Mouse (Mus musculus): ENCODE data around the gene Ntm.

Gene Ntm

GRCm38 (mm10) chr9:29242497-29243422, 720.2 kb downstream of the Ntm start:
- DNase-seq (ENCODE audit: low read depth, low spot score), result no peak

- DNase-seq (ENCODE audit: low read depth, low spot score), result no peak
Measured at GRCm38 (mm10) chr9:29240797-29241196, 722.1 kb downstream of the Ntm start.

- no peak for DNase-seq (ENCODE audit: low read depth, low spot score)
Measured at GRCm38 (mm10) chr9:29238973-29239372, 724.0 kb downstream of the Ntm start.

- DNase-seq (ENCODE audit: low read depth, low spot score), result no peak
Measured at GRCm38 (mm10) chr9:29236752-29237151, 726.2 kb downstream of the Ntm start.

- DNase-seq (ENCODE audit: low read depth, low spot score), result no peak
Measured at GRCm38 (mm10) chr9:29227747-29228146, 735.2 kb downstream of the Ntm start.

GRCm38 (mm10) chr9:29222915-29223545, 739.9 kb downstream of the Ntm start:
- no peak for DNase-seq (ENCODE audit: low read depth, low spot score)

GRCm38 (mm10) chr9:29220941-29221615, 741.9 kb downstream of the Ntm start:
- DNase-seq (ENCODE audit: low read depth, low spot score), result no peak

GRCm38 (mm10) chr9:29220493-29220892, 742.4 kb downstream of the Ntm start:
- DNase-seq (ENCODE audit: low read depth, low spot score), result no peak

- DNase-seq (ENCODE audit: low read depth, low spot score), result no peak
Measured at GRCm38 (mm10) chr9:29217951-29218350, 745.0 kb downstream of the Ntm start.

- no peak for DNase-seq (ENCODE audit: low read depth, low spot score)
Measured at GRCm38 (mm10) chr9:29216528-29216927, 746.4 kb downstream of the Ntm start.

GRCm38 (mm10) chr9:29215796-29216195, 747.1 kb downstream of the Ntm start:
- DNase-seq (ENCODE audit: low read depth, low spot score), result no peak

- no peak for DNase-seq (ENCODE audit: low read depth, low spot score)
Measured at GRCm38 (mm10) chr9:29215241-29215640, 747.7 kb downstream of the Ntm start.

- DNase-seq (ENCODE audit: low read depth, low spot score), result no peak
Measured at GRCm38 (mm10) chr9:29209243-29209642, 753.7 kb downstream of the Ntm start.

- no peak for DNase-seq (ENCODE audit: low read depth, low spot score)
Measured at GRCm38 (mm10) chr9:29208142-29208541, 754.8 kb downstream of the Ntm start.

- DNase-seq (ENCODE audit: low read depth, low spot score), result no peak
Measured at GRCm38 (mm10) chr9:29205680-29206079, 757.3 kb downstream of the Ntm start.

- no peak for DNase-seq (ENCODE audit: low read depth, low spot score)
Measured at GRCm38 (mm10) chr9:29202196-29202595, 760.7 kb downstream of the Ntm start.

GRCm38 (mm10) chr9:29201163-29202053, 761.5 kb downstream of the Ntm start:
- no peak for DNase-seq (ENCODE audit: low read depth, low spot score)

- no peak for DNase-seq (ENCODE audit: low read depth, low spot score)
Measured at GRCm38 (mm10) chr9:29197046-29197445, 765.9 kb downstream of the Ntm start.

- DNase-seq (ENCODE audit: low read depth, low spot score), result no peak
Measured at GRCm38 (mm10) chr9:29194265-29194664, 768.7 kb downstream of the Ntm start.

- DNase-seq (ENCODE audit: low read depth, low spot score), result no peak
Measured at GRCm38 (mm10) chr9:29183011-29183410, 779.9 kb downstream of the Ntm start.

GRCm38 (mm10) chr9:29181661-29182060, 781.3 kb downstream of the Ntm start:
- DNase-seq (ENCODE audit: low read depth, low spot score), result no peak

Data from A20 (cell line).